Mouse (Mus musculus): ENCODE data around the gene Hbb-bh1.
"Not testable (repeated sequence)": the region's sequence is repeated elsewhere in the genome, so short reads cannot be mapped to it uniquely, and the experiment has no call there.

The Hbb-bh1 gene

GRCm38 (mm10) chr7:103812174-103812573, 30.8 kb downstream of the Hbb-bh1 start:
- no peak for DNase-seq (ENCODE audit: low spot score in 2 of 2)

GRCm38 (mm10) chr7:103811223-103811845, 31.6 kb downstream of the Hbb-bh1 start:
- DNase-seq (ENCODE audit: low spot score in 2 of 2): no peak

- no peak for DNase-seq (ENCODE audit: low spot score in 2 of 2)
Observed at GRCm38 (mm10) chr7:103810746-103811145, 32.2 kb downstream of the Hbb-bh1 start.

GRCm38 (mm10) chr7:103810296-103810695, 32.7 kb downstream of the Hbb-bh1 start:
- DNase-seq (ENCODE audit: low spot score in 2 of 2): no peak

GRCm38 (mm10) chr7:103809801-103810155, 33.2 kb downstream of the Hbb-bh1 start:
- no peak for DNase-seq (ENCODE audit: low spot score in 2 of 2)

GRCm38 (mm10) chr7:103808971-103809800, 33.8 kb downstream of the Hbb-bh1 start:
- no peak for DNase-seq (ENCODE audit: low spot score in 2 of 2)

- DNase-seq (ENCODE audit: low spot score in 2 of 2): not testable (repeated sequence)
Observed at GRCm38 (mm10) chr7:103808120-103808519, 34.8 kb downstream of the Hbb-bh1 start.

GRCm38 (mm10) chr7:103806856-103807255, 36.1 kb downstream of the Hbb-bh1 start:
- DNase-seq (ENCODE audit: low spot score in 2 of 2): no peak

- DNase-seq (ENCODE audit: low spot score in 2 of 2): no peak
Observed at GRCm38 (mm10) chr7:103792669-103793388, 50.1 kb downstream of the Hbb-bh1 start.

- no peak for DNase-seq (ENCODE audit: low spot score in 2 of 2)
Observed at GRCm38 (mm10) chr7:103791721-103792120, 51.2 kb downstream of the Hbb-bh1 start, which contains the start of gene Olfr67. Gene Olfr67 (minus strand): TSS chr7:103791821.
